Mouse (Mus musculus) small intestine, adult 2 months (tissue): ENCODE results near the gene Lrig1. TPM values are rescaled to one million over a fixed set of nuclear protein-coding genes. Genes with fewer than 3 reads are reported as not detected.

Experiments
- H3K27ac ChIP-seq: fragments of 200-500 bp; 2 replicates; pipeline ENCODE4 v1.5.1; 2012; ENCODE audit warnings: low read depth, low read length, control low read depth, inconsistent platforms; ENCODE audit not compliant: insufficient read depth
- H3K27me3 ChIP-seq: fragments of 200-500 bp; 2 replicates; pipeline ENCODE4 v1.6.1; 2012; ENCODE audit warnings: mild to moderate bottlenecking, moderate library complexity, low read length, inconsistent platforms; ENCODE audit not compliant: control insufficient read depth, insufficient read depth
- H3K36me3 ChIP-seq: fragments of 200-500 bp; 2 replicates; pipeline ENCODE4 v1.6.1; 2012; ENCODE audit warnings: mild to moderate bottlenecking, low read length, control low read depth, inconsistent platforms; ENCODE audit not compliant: control insufficient read depth, insufficient read depth
- H3K4me1 ChIP-seq: fragments of 200-500 bp; 2 replicates; pipeline ENCODE4 v1.6.1; 2012; ENCODE audit warnings: low read length, inconsistent platforms, mixed read lengths; ENCODE audit not compliant: control insufficient read depth, insufficient read depth, insufficient read length
- H3K4me3 ChIP-seq: fragments of 200-500 bp; 2 replicates; pipeline ENCODE4 v1.5.1; 2012; ENCODE audit warnings: low read depth, mild to moderate bottlenecking, control low read depth, inconsistent platforms, low read length, moderate library complexity
- CTCF ChIP-seq: fragments of 200-500 bp; IDR thresholded peaks from 2 replicates; pipeline ENCODE4 v1.5.1; 2012; ENCODE audit warnings: low read depth, mild to moderate bottlenecking, control low read depth, inconsistent platforms, low read length, moderate library complexity, mixed read lengths; ENCODE audit not compliant: insufficient replicate concordance, insufficient read length; ENCODE audit errors: extremely low read depth
- POLR2A ChIP-seq: fragments of 200-500 bp; IDR thresholded peaks from 2 replicates; pipeline ENCODE4 v1.6.1; 2012; ENCODE audit warnings: low read depth, mild to moderate bottlenecking, control low read depth, inconsistent platforms, low read length, moderate library complexity
- WGBS: fragments of 180-500 bp; shearing (Covaris S2); methylation state at CpG from one replicate; pipeline ENCODE4 v1.1.7; 2018; 5-methylcytosine and 5-hydroxymethylcytosine counted together
- polyA plus RNA-seq: library from polyadenylated mRNA; depleted of rRNA; stranded (reverse); fragments of >200 nt; gene quantifications from 2 replicates; pipeline ENCODE4 v1.2.3, GENCODE M21; 2012

The Lrig1 gene
- polyA plus RNA-seq, 1 experiment = 29.8 TPM

- peak overlapping the region; percentile 49 for H3K27ac ChIP-seq
- WGBS = 23% methylated on average over 5 of the region's 5 CpGs
- TF ChIP-seq POLR2A (no peak), CTCF (no peak)
These were observed 62.9 kb downstream of the Lrig1 start for GRCm38 (mm10) chr6:94637024-94637434.

GRCm38 (mm10) chr6:94635343-94635742 lies 64.6 kb downstream of the Lrig1 start:
- peaks cover 16% of the 10 kb centered on the region; the same call in 1 of the 2 replicates for H3K4me1 ChIP-seq
- no peak overlapping the region for H3K4me3 ChIP-seq
- H3K27me3 ChIP-seq = no peaks in the 10 kb centered on the region
- H3K36me3 ChIP-seq = no peaks in the 10 kb centered on the region
- H3K27ac ChIP-seq = no peak overlapping the region; the same call in 1 of the 2 replicates
- WGBS = 34% methylated on average over 1 of the region's 1 CpGs
- TF ChIP-seq POLR2A (no peak), CTCF (no peak)

More at GRCm38 (mm10) chr6:94637024-94637434, 62.9 kb downstream of the Lrig1 start:
- Histone ChIP-seq H3K36me3 (no peaks in the 10 kb centered on the region), H3K4me3 (no peak overlapping the region), H3K27me3 (no peaks in the 10 kb centered on the region), H3K4me1 (peaks cover 20% of the 10 kb centered on the region; the same call in 1 of the 2 replicates)

GRCm38 (mm10) chr6:94634710-94635109 lies 65.2 kb downstream of the Lrig1 start:
- Histone ChIP-seq H3K27me3 (no peaks in the 10 kb centered on the region), H3K4me3 (no peak overlapping the region), H3K27ac (no peak overlapping the region), H3K4me1 (peaks cover 16% of the 10 kb centered on the region; the same call in 1 of the 2 replicates), H3K36me3 (peaks cover 4% of the 10 kb centered on the region; the same call in 1 of the 2 replicates)
- 26% methylated on average over 9 of the region's 9 CpGs for WGBS
- TF ChIP-seq CTCF (no peak), POLR2A (no peak)

- WGBS = 19% methylated on average over 4 of the region's 4 CpGs
- no peak overlapping the region for H3K27ac ChIP-seq
- peaks cover 16% of the 10 kb centered on the region; the same call in 1 of the 2 replicates for H3K4me1 ChIP-seq
These were observed 65.7 kb downstream of the Lrig1 start for GRCm38 (mm10) chr6:94634274-94634673.

GRCm38 (mm10) chr6:94631779-94632082 lies 68.2 kb downstream of the Lrig1 start:
- Histone ChIP-seq H3K27ac (peak overlapping the region; percentile 19; the same call in 1 of the 2 replicates), H3K4me3 (no peak overlapping the region), H3K27me3 (no peaks in the 10 kb centered on the region), H3K4me1 (peaks cover 11% of the 10 kb centered on the region; the same call in 1 of the 2 replicates), H3K36me3 (peaks cover 26% of the 10 kb centered on the region)
- no peak for TF ChIP-seq CTCF
- no peak for TF ChIP-seq POLR2A
- WGBS = 81% methylated on average over 6 of the region's 6 CpGs

More at GRCm38 (mm10) chr6:94634274-94634673, 65.7 kb downstream of the Lrig1 start:
- no peaks in the 10 kb centered on the region for H3K27me3 ChIP-seq
- H3K4me3 ChIP-seq = no peak overlapping the region
- peaks cover 6% of the 10 kb centered on the region for H3K36me3 ChIP-seq
- TF ChIP-seq CTCF (no peak), POLR2A (no peak)

GRCm38 (mm10) chr6:94631051-94631778 lies 68.7 kb downstream of the Lrig1 start:
- Histone ChIP-seq H3K27me3 (no peaks in the 10 kb centered on the region), H3K36me3 (peaks cover 30% of the 10 kb centered on the region), H3K4me3 (no peak overlapping the region), H3K4me1 (peaks cover 9% of the 10 kb centered on the region; the same call in 1 of the 2 replicates), H3K27ac (0 out of 2 replicates have a peak overlapping the region, but pooled peaks have one; percentile 19)
- WGBS = 67% methylated on average over 7 of the region's 7 CpGs
- no peak for TF ChIP-seq CTCF
- TF ChIP-seq POLR2A = no peak

- WGBS = 43% methylated on average over 6 of the region's 6 CpGs
- Histone ChIP-seq H3K27ac (no peak overlapping the region), H3K27me3 (no peaks in the 10 kb centered on the region), H3K36me3 (peaks cover 48% of the 10 kb centered on the region), H3K4me1 (no peaks in the 10 kb centered on the region), H3K4me3 (no peak overlapping the region)
- TF ChIP-seq POLR2A (no peak), CTCF (no peak)
These were observed 71.2 kb downstream of the Lrig1 start for GRCm38 (mm10) chr6:94628787-94629186.
